Mouse (Mus musculus) ovary, postnatal 36 days (tissue): Measurements from ENCODE around the gene Mrps18a.

Source experiments
- DNase-seq: peaks from one replicate; pipeline ENCODE4 v3.0.0; 2022; ENCODE audit warnings: low spot score, mixed read lengths

The Mrps18a gene

DNA sequence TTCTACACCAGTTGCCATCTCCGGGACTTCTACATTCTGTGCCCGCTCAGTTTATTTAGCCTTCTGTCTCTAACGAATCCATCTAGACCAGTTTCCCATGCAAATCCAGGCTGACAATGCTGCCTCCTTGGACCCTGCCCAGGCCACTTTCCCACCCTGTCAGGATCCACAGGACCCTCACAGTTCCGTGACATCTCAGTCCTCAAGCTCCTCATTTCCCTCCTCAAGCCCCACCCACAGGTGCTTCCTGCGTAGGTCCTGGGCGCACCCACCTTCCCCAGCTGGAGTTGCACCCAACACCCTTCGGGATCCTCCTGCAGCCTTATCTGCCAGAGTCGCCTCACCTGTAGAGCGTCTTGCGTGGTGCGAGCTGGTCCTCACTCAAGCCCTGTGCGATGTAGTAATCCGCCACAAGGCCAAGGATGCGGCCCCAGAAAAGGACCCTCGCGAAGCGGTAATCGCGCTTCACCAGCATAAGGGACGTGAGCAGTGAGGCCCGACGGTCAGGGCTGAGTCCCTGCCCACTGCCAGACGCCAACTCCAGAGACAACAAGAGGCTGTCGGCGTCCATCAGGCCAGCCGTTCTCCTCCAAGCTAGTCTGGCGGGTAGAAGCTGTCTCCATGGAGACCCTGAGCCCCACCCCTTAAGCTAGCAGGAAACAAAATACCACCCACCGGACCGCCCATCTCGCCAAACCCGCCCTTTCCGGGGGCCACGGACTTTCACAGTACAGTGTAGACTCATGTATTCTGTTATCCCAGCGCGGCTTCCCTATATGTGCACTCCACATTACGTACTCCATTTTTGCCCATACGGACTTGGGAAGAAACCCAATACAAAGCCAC is 33.0 kb downstream of the Mrps18a start, which contains the start of gene Rsph9:
Gene Rsph9 (minus strand): TSS at position 639 of the 846 bp plus-strand sequence.
- peak; percentile 83 for DNase-seq

DNA sequence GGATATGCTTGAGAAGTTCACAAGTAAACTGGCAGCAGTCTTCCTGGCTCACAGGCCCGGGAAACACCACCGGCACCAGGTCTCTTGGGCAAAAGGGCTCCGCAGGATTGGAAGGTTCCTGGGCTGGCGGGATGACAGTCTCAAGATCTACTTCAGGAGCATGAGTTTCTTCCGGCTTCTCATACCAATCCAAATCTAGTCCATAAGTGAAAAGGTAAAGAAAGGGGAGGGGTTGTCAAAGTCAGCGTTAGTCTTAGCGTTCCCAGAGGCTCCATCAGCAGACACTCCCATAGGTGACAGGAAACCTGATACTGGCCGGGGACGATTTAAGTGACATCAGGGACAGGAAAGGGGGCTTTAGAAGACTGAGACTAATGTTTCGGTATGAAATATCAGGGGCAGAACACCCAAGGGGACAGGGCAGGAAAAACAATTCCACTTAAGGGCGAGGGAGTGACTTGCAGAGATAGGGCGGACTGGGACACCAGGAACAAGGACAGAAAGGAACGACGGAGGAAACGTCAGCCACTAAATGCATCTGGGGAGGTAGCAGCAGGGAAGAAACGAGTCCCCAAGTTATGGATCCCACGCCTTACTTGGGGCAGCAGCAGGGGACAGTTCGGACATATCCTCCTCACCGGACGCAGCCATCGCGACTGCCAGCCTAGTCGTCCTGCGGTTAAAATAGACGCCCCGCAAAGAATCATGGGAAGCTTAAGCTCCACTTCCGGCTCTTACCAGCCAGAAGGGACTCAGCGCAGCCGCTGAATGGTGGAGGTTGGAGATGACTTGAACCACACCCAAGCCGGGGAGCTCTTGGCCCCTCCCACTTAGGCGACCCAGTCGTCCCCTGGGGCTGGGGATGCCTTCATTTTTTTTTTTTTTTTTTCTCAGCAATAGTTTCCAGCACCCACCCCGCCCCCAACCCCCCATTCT is 42.3 kb downstream of the Mrps18a start, which contains the start of gene Mad2l1bp:
Gene Mad2l1bp (minus strand): TSS at position 707 of the 936 bp plus-strand sequence.
- peak; percentile 81 for DNase-seq

DNA sequence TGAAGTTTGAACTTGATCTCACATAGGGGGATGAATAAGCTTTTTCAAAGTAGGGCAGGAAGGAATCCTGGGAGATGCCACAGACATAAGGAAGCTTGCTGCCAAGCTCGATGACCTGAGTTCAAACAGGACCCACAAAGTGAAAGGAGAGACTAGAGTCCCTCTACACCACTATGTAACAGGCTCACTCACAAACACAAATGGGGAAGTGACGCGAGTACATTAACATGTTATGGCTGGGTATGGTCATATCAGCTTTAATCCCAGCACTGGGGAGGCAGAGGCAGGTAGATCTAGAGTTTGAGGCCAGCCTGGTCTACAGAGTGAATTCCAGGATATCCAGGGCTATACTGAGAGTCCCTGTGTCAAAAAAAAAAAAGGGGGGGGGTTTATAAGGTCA is 43.5 kb downstream of the Mrps18a start:
- no peak for DNase-seq

DNA sequence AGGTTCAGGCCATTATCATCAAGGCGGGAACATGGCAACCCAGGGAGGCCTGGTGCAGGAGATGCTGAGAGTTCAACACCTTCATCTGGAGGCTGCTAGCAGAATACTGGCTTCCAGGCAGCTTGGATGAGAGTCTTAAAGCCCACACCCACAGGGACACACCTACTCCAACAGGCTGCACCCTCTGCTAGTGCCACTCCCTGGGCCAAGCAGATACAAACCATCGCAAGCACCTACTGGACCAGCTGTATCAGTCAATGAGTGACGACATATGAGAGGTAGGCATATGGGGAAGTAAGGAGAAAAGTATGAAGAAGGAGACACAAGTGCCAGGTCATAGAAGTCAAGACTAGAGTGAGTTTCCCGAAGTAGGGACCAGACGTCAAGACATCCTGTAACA is 45.9 kb downstream of the Mrps18a start:
- no peak for DNase-seq

DNA sequence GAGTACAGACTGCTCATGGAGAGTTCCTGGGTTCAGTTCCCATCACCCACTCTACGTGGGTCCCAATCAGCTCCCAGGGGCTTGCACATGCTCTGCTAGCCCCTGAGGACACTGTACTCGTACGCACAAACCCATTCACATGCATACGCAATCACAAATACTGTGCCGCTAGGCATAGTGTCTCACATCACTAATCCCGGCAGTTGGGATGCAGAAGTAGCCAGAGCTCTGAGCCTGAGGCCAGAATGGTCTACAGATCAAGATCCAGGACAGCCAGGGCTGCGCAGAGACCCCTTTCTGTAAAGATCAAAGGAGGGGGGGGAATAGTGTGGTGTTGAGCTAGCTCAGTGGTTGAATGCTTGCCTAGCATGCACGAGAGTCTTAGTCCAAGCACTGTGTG is 46.3 kb downstream of the Mrps18a start:
- DNase-seq, result no peak

DNA sequence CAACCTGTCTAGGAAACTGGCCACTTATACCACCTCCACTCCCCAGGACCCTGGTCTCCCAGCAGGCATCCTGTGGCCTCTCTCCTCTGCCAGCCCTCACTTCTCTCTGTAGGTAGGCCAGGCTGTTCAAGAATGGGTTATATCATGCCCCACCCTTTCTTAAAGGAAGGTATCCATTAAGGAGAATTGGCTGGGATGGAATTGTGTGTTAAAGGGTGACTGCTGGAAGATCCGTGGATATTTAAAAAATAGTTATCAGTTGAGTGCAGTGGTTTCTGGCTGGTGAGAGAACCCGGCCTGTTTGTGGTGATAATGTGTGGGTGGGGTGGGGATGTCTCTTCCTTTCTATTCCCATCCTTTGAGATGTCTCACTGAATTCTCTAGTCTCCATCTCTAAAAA is 48.5 kb downstream of the Mrps18a start:
- DNase-seq, result no peak

DNA sequence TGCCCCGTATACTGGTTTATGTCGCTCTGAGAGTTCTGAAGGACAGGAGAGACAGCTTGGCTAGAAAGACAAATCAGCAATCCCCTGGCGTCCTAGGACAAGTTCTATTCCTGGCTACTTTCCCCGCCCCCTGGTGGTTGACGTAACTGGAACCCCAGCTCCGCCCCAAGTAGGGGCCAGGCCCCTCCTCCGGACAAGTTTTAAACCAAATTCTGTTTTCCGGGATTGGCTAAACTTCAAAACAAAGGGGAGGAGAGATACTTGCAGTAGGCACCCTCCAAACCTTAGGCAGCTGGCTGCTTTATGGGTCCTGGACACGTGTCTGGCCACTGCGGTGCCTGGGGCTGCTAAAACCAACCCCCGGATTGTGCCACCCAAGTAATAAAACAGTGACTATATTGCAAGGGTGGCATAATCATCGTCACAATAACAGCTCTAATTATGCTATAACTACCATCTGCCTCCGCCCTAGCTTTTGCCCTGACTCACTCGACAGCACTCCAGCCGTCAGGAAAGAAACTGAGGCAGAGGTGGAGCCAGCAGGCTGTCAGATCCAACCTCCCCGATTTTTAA is 49.4 kb downstream of the Mrps18a start:
- DNase-seq, result peak; percentile 89

DNA sequence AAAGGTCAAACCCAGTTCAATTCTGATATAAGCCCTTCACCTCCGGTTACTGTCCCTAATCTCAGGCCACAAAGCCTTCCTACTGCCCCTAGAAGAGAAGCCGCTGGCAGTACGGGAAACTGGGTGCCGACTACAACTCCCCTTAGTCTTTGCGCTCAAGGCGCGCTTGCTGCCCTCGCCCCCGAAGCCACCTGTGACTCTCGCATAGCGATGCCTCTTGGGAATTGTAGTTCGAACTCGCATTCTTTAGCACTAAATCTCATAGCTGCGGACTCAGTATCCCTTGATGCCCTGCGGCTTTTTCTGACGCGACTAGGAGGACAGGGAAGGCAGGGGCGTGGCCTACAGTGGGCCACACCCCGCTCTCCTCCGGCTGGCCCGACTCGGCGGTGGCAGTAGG is 49.9 kb downstream of the Mrps18a start, which contains the start of gene Gtpbp2:
Gene Gtpbp2 (plus strand): TSS at position 347 of the 400 bp plus-strand sequence.
- peak; percentile 90 for DNase-seq

DNA sequence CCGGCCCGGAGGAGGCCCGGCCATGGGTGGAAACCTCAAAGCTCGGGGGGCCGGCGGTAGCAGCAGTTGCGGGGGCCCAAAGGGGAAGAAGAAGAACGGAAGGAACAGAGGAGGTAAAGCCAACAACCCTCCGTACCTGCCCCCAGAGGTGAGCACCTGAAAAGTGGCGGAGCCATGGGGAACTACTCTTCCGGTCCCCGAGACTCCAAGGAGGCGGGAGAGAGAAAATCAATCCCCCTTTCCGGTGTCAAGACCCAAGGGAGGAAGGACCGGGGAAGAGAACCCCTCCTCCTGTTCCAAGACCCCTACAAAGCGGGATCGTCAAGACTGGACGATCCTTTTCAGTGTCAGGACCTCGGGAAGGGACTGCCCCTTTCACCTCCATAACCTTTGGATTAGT is 50.4 kb downstream of the Mrps18a start:
- no peak for DNase-seq

DNA sequence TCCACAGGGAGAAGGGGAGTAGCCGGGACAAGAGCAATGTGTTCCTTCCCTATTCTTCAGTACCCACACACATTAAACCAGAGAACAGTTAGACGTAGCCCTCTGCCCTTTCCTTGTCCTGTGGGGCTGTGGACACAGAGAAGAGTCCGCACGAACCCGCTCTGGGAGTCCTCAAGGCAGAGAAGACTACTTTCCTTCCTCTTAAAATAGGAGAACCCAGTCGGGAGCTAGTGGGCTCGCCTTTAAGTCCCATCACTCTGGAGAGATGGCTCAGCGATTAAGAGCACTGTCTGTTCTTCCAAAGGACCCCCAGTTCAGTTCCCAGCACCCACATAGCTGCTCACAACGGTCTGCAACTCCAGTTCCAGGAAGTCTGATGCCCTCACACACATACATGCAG is 50.9 kb downstream of the Mrps18a start:
- DNase-seq, result no peak

DNA sequence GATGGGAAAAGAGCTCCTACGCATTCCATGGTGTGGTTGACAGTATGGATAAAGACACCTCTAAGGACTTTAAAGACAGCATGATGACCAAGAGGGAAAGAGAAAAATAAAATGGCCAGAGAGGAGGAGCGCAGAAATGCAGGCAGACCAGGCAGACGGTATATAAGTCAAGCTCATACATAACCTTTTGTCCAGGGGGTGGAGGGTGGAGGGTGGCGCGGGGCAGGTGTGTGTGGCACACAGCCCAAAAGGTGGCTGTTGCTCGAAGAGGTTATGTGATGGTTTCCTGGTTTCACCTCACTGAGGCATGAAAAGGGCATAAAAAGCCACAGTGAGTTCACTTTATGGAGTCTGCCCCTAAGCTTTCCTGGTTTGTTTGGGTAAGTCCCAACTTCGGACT is 51.8 kb downstream of the Mrps18a start:
- DNase-seq, result no peak

DNA sequence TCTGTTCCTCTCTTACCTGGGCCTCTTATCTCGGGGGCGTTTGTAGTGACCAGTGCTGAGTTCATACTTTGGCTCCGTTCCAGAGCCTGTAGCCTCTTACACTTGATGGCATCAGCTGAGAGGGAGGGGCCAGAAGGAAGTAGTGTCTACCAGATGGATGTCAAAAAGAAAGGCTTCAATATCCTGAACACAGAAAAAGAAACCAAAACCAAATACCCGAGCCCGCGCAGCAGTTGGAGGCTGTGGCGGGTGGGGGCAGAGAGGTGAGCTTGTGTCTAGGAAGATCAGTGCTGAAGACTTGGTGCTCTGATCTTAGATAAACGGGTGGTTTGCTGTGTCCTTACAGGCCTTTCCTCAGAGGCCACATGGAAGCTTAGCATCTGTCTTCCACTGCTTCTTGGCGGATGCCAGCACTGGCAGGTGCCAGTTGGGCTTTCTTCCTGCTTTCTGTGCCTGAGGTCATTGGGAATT is 52.2 kb downstream of the Mrps18a start:
- DNase-seq, result no peak

DNA sequence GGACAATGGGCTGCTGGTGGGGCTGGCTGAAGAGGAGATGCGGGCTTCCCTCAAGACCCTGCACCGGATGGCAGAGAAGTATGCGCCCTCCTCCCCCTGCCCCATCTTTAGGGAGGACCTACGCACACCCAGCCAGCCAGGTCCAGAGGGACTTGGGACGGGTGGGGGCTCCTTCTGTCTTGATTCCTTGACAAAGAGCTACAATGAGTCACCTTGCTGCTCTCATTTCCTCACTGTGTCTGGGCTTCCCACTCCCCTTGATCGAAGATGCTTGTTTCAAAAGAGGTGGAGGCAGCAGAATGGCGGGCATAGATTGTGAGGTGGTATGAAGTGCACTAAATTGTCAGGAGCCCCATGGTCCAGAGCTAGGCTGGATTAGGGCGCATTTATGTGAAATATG is 53.5 kb downstream of the Mrps18a start:
- DNase-seq, result no peak

DNA sequence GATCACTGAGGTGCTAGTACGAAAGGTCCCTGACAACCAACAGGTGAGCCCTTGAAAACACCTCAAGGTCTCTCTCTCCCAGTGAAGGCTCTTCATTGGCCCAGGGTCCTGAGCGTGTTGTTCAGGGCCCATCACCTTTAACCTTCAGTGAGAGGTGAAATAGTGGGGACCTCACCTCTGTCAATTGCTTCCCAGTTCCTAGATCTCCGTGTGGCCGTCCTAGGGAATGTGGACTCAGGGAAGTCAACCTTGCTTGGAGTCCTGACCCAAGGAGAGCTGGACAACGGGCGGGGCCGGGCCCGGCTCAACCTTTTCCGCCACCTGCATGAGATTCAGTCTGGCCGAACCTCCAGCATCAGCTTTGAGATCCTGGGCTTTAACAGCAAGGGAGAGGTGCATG is 54.0 kb downstream of the Mrps18a start:
- DNase-seq, result no peak

DNA sequence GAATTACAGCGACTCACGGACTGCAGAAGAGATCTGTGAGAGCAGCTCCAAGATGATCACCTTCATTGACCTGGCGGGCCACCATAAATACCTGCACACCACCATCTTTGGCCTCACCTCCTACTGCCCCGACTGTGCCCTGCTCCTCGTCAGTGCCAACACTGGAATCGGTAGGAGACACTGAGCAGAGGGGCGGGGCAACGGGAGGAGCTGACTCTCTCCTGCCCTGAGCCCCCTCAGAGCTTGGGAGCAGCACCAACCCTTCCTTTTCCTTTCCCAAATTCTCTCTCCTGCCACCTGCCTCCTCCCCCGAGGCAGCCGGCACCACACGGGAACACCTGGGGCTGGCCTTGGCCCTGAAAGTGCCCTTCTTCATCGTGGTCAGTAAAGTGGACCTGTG is 54.7 kb downstream of the Mrps18a start:
- no peak for DNase-seq

DNA sequence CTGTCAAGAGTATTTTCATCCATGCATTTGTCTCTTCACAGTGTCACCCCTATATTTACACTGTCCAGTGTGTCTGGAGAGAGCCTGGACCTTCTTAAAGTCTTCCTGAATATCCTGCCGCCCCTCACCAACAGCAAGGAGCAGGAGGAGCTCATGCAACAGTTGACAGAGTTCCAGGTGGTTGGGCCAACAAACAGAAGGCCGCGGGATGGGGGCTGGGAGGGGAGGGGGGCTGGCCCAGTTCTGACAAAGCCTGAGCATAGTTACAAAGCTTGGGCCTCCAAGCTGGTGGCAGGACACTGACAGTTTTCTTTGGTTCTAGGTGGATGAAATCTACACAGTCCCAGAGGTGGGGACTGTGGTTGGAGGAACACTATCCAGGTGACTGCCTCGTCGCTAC is 55.5 kb downstream of the Mrps18a start:
- no peak for DNase-seq

DNA sequence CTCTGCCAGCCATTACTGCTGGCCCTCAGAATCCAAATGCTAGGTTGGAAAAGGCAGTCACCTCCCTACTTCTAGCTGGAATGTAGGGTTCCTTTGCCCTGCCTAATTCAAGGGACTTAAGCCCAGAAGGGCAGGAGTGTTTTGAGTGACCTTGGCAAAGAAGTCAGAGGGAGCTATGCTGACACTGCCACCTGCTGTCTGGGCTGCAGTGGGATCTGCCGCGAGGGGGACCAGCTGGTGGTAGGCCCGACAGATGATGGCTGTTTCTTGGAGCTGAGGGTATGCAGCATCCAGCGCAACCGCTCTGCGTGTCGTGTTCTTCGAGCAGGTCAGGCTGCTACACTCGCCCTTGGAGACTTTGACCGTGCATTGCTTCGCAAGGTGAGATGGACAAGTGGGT is 56.2 kb downstream of the Mrps18a start:
- DNase-seq, result peak; percentile 42

DNA sequence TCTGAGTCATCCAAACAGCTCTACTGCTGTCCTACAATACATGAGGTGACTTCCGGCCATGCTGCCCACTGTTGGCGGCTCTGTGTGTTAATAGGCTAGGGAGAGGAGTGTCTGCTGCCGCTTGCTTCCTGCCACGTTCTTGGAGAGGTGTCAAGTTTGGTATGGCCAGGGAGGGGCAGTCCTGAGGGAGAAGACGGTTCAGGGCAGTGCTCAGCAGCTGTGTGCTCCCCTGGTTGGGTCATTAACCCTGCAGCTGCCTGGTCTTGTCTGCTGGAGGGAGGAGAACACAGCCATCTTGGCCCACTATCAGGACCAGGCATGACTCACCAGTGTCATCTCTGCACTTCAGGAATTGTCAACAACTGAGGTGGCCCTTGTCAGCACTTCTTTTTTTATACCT is 57.5 kb downstream of the Mrps18a start:
- no peak for DNase-seq

DNA sequence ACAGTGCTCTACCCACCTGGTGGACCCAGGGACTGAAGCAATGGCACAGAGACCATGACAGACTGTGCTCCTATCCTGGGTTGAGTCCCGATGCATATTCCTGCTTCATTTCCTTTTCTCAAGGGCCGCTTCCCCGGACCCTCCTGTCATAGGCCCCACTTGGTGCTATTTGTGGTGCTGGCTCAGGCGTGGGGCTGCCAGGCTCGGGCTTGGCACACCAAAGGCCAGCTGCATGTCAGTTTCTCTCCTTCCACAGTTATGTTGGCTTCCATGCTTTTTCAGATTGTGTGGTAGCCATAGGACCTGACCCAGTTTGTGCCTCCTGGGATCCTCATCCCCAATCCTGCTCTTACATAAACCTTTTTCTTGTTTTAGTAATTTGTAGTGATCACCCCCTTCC is 58.0 kb downstream of the Mrps18a start:
- DNase-seq, result no peak

DNA sequence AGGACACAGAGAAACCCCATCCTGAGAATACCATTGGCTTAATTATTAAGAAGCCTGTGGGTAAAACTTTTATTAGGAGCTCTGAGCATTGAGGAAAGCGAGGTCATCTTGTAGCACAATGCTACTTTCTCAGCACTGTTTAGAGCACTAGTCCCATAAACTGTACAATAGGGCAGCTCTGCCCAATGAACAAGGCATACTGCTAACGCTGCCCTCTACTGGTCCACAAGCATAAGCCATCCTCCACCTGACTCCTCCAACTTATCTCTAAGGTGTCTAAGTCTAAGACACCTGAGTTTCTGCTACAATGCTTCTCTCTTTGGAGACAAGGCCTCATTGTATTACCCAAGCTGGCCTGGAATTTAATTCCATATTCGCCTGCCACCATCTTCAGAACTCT is 59.8 kb downstream of the Mrps18a start:
- no peak for DNase-seq
